Mouse (Mus musculus) heart, embryonic 11.5 days (tissue): Measurements from ENCODE around the gene Cript. TPM values are rescaled to one million over a fixed set of nuclear protein-coding genes. Genes with fewer than 3 reads are reported as not detected.
A peak's percentile ranks its signal among the peaks of the same experiment; 100 is the strongest.

Experiments used
- ATAC-seq: fragments of 200-750 bp; cut with Nextera tagmentation; replicated peaks from 2 replicates; pipeline ENCODE4 v1.8.0; 2017; ENCODE audit warnings: moderate library complexity; ENCODE audit not compliant: insufficient number of reproducible peaks, low FRiP score, low TSS enrichment
- H3K27ac ChIP-seq: fragments of 300-500 bp; sonication (generic); 2 replicates; pipeline ENCODE4 v1.5.1; 2014; ENCODE audit warnings: mild to moderate bottlenecking, low read depth, low read length
- H3K27me3 ChIP-seq: fragments of 300-500 bp; sonication (generic); 2 replicates; pipeline ENCODE4 v1.6.1; 2014; ENCODE audit warnings: mild to moderate bottlenecking, low read length, mixed read lengths; ENCODE audit not compliant: control insufficient read depth, insufficient read depth
- H3K36me3 ChIP-seq: fragments of 300-500 bp; sonication (generic); 2 replicates; pipeline ENCODE4 v1.6.1; 2014; ENCODE audit warnings: mild to moderate bottlenecking, low read length, moderate library complexity, mixed read lengths; ENCODE audit not compliant: control insufficient read depth, insufficient read depth
- H3K4me1 ChIP-seq: fragments of 300-500 bp; sonication (generic); 2 replicates; pipeline ENCODE4 v1.6.1; 2014; ENCODE audit warnings: low read length; ENCODE audit not compliant: control insufficient read depth, insufficient read depth
- H3K4me2 ChIP-seq: fragments of 300-500 bp; sonication (generic); 2 replicates; pipeline ENCODE4 v1.6.1; 2014; ENCODE audit warnings: mild to moderate bottlenecking, moderate library complexity
- H3K4me3 ChIP-seq: fragments of 300-500 bp; sonication (generic); 2 replicates; pipeline ENCODE4 v1.5.1; 2014; ENCODE audit warnings: low read depth, low read length
- H3K9ac ChIP-seq: fragments of 300-500 bp; sonication (generic); 2 replicates; pipeline ENCODE4 v1.6.1; 2014; ENCODE audit warnings: mild to moderate bottlenecking, low read depth, low read length, moderate library complexity
- H3K9me3 ChIP-seq: fragments of 300-500 bp; sonication (generic); replicated peaks from 2 replicates; pipeline ENCODE4 v1.6.1; 2016; ENCODE audit warnings: low read length; ENCODE audit not compliant: control insufficient read depth
- WGBS: fragments of 180-500 bp; shearing (Covaris S2); extraction: QIAGEN DNeasy Blood & Tissue Kit; methylation state at CpG from one replicate; pipeline ENCODE4 v1.1.7; 2014; ENCODE audit not compliant: insufficient replicate concordance; 5-methylcytosine and 5-hydroxymethylcytosine counted together
- polyA plus RNA-seq: library from polyadenylated mRNA; unstranded; fragments of >200 nt; fragmentation: Nextera tagmentation; extraction: Ambion mirVana; gene quantifications from 2 replicates; pipeline ENCODE4 v1.2.1, GENCODE M21; 2014

Gene Cript
- 118 and 125 TPM in 2 replicates for polyA plus RNA-seq

DNA sequence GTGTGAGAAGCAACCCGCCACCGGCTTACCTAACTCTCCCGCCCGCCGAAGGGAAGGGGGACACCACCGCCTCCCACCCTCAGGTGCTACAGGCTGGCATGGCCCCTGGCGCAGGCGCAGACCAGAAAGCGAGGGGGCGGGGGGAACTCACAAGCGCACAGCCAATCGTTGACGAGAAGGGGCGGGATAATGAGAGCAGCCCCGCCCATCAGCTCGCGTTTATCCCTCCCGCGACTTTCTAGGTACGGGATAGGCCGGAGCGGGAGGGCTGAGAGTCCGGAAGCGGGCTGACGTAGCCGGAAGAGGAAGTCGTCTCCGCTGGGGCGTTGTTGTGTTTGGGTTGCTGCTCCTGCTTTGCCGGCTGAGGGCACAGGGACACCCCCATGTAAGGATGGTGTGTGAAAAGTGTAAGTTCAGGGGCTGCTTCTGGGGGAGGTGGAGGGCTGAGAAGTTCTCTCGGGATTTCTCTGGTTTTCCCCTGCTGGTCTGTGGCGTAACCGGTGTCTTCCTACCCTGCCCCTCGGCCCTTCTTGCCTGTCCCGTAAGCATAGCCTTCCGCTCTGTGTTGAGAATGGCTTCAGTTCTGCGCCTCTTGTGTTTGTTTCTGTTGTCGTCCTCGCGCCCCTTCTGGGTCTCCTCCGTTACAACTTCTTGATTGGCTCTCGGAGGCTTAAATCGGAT, at the start of gene Cript, which contains the start of gene Pigf:
Cript (plus strand) TSS at position 282 of the 681 bp plus-strand sequence.
Pigf (minus strand) TSS at position 138 of the 681 bp plus-strand sequence.
- Histone ChIP-seq H3K36me3 (peaks cover 2% of the 10 kb centered on the region; the same call in 1 of the 2 replicates), H3K4me2 (peak within 1 kb of the TSS; percentile 91), H3K9me3 (no peaks in the 10 kb centered on the region), H3K27me3 (no peaks in the 10 kb centered on the region), H3K4me1 (peaks cover 3% of the 10 kb centered on the region; the same call in 1 of the 2 replicates), H3K9ac (peak within 1 kb of the TSS; percentile 67), H3K4me3 (peak within 1 kb of the TSS; percentile 76), H3K27ac (no peak within 1 kb of the TSS; the same call in 1 of the 2 replicates)
- WGBS = under 1% methylated on average over 43 of the region's 43 CpGs
- ATAC-seq = peak; percentile 99

DNA sequence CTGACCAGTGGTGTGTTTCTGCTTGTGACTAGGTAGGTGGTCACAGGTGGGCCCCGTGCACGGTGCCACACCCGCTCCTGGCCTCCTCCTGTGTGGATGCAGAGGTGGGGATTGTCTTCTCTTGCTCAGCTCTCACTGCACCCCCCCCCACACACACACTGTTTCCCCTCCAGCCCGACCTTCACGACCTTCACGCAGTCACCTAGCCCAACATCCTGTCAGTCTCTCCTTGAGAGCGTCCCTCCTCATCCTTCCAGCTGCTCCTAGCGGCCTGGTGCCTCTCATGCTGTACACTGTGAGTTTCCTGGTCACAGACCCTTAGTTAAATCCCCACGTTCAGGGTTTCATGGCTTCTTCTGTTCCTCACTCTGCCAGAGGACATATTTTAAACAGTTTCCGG, 49.0 kb upstream of the Cript start:
- no peak overlapping the region for H3K4me3 ChIP-seq
- 70% methylated on average over 10 of the region's 10 CpGs for WGBS
- H3K9me3 ChIP-seq = no peaks in the 10 kb centered on the region
- no peaks in the 10 kb centered on the region for H3K4me1 ChIP-seq
- H3K9ac ChIP-seq = 0 out of 2 replicates have a peak overlapping the region, but pooled peaks have one; percentile 3
- ATAC-seq = no peak
- H3K36me3 ChIP-seq = peaks cover 5% of the 10 kb centered on the region; the same call in 1 of the 2 replicates
- no peak overlapping the region for H3K4me2 ChIP-seq
- no peaks in the 10 kb centered on the region for H3K27me3 ChIP-seq
- no peak overlapping the region for H3K27ac ChIP-seq

DNA sequence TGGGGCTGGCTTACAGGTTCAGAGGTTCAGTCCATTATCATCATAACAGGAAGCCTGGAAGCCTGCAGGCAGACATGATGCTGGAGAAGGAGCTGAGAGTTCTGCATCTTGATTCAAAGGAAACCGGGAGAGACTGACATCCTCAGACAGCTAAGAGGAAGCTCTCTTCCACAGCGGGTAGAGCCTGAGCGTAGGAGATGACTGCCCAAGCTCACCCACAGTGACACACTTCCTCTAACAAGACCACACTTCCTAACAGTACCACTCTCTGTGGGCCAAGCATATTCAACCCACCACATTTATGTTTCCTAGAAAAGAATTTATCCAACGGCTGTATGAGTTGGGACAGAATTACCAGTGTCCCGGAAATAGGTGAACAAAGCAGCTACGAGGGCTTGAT, 46.9 kb upstream of the Cript start:
- ATAC-seq = no peak
- no peak overlapping the region for H3K4me3 ChIP-seq
- no peak overlapping the region for H3K4me2 ChIP-seq
- H3K27me3 ChIP-seq = no peaks in the 10 kb centered on the region
- H3K36me3 ChIP-seq = peaks cover 3% of the 10 kb centered on the region; the same call in 1 of the 2 replicates
- H3K9me3 ChIP-seq = no peaks in the 10 kb centered on the region
- peaks cover 5% of the 10 kb centered on the region for H3K4me1 ChIP-seq
- WGBS = 82% methylated on average over 6 of the region's 6 CpGs
- H3K9ac ChIP-seq = no peak overlapping the region
- H3K27ac ChIP-seq = no peak overlapping the region

DNA sequence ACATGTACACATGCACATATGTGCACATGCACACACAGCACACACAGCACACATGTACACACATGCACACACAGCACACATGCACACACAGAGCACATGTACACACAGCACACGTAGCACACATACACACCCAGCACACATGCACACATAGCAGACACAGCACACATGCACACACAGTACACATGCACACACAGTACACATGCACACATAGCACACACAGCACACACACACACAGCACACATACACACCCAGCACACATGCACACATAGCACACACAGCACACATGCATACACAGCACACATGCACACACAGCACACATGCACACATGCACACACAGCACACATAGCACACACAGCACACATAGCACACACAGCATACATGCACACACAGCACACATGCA, 44.1 kb upstream of the Cript start:
- WGBS = 79% methylated on average over 1 of the region's 1 CpGs
- Histone ChIP-seq H3K36me3 (peaks cover 3% of the 10 kb centered on the region; the same call in 1 of the 2 replicates), H3K9ac (no peak overlapping the region), H3K27me3 (no peaks in the 10 kb centered on the region), H3K27ac (no peak overlapping the region), H3K9me3 (no peaks in the 10 kb centered on the region), H3K4me1 (peaks cover 9% of the 10 kb centered on the region), H3K4me2 (no peak overlapping the region), H3K4me3 (no peak overlapping the region)
- ATAC-seq = no peak

DNA sequence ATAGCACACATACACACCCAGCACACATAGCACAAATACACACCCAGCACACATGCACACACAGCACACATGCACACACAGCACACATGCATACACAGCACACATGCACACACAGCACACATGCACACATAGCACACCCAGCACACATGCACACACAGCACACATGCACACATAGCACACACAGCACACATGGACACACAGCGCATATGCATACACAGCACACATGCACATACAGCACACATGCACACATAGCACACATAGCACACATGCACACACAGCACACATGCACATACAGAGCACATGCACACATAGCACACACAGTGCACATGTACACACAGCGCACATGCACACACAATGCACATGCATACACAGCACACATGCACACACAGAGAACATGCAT, 43.6 kb upstream of the Cript start:
- Histone ChIP-seq H3K27ac (no peak overlapping the region), H3K4me1 (peaks cover 9% of the 10 kb centered on the region), H3K9ac (no peak overlapping the region), H3K9me3 (no peaks in the 10 kb centered on the region), H3K36me3 (peaks cover 3% of the 10 kb centered on the region; the same call in 1 of the 2 replicates), H3K4me3 (no peak overlapping the region), H3K27me3 (no peaks in the 10 kb centered on the region), H3K4me2 (no peak overlapping the region)
- 93% methylated on average over 2 of the region's 2 CpGs for WGBS
- no peak for ATAC-seq

DNA sequence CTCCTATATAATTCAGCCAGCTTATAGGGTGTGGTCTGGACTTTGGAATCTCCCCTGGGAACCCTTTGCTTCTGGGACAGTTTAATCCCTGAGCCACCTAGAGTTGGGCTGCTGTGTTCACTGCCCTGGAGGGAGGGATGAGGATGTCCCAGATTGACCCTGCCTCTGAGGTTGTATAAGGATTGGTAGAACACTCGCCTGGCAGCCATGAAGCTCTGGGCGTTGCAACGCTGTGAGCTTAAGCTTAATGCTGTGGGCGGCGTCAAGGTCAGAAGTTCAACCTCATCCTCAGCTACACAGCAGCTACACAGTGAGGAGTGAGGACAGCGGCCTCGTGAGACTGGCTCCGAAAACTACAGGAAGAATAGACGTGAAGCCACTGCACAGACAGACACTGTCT, 42.9 kb upstream of the Cript start:
- H3K4me1 ChIP-seq = peaks cover 14% of the 10 kb centered on the region
- H3K4me3 ChIP-seq = no peak overlapping the region
- H3K9me3 ChIP-seq = no peaks in the 10 kb centered on the region
- H3K9ac ChIP-seq = no peak overlapping the region
- no peaks in the 10 kb centered on the region for H3K27me3 ChIP-seq
- H3K4me2 ChIP-seq = no peak overlapping the region
- peaks cover 3% of the 10 kb centered on the region; the same call in 1 of the 2 replicates for H3K36me3 ChIP-seq
- ATAC-seq = no peak
- WGBS = 57% methylated on average over 9 of the region's 9 CpGs
- no peak overlapping the region for H3K27ac ChIP-seq

DNA sequence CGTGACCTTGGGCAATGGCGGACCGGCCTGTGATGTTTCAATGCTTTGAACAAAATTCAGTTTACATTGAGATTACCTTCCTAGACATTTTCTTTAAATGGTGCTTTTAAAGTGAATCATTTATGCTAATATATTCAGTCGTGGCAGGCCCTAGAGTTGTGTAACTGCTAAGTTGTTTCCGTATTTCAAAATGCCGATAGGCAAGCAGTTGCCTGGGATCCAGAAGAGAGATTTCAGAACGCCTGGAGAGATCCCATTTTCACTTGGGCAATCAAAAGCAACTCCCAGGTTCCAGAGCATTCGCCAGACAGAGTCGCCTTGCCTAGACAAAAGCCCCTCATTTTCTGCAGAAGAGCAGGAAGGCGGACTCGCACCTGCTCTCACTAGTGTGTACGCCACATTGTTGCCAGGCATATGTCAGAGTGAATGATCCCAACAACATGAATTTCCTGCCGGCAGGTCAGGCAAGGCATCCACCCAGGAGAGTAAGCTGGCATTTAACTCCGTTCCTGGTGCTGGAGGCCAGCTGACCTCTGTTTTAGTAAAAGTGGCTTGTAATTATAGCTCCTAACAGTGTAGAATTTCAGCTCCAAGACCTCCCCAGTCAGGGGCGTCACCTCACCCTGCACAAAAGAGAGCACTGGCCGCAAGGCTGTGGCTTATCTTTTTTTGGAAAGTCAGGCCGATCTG, 38.8 kb upstream of the Cript start:
- no peaks in the 10 kb centered on the region for H3K27me3 ChIP-seq
- WGBS = 59% methylated on average over 17 of the region's 17 CpGs
- ATAC-seq = no peak
- H3K4me2 ChIP-seq = peak overlapping the region; percentile 50
- H3K27ac ChIP-seq = peak overlapping the region; percentile 29; the same call in 1 of the 2 replicates
- H3K9me3 ChIP-seq = no peaks in the 10 kb centered on the region
- H3K4me1 ChIP-seq = peaks cover 14% of the 10 kb centered on the region
- H3K4me3 ChIP-seq = peak overlapping the region; percentile 3; the same call in 1 of the 2 replicates
- H3K9ac ChIP-seq = no peak overlapping the region
- H3K36me3 ChIP-seq = no peaks in the 10 kb centered on the region

DNA sequence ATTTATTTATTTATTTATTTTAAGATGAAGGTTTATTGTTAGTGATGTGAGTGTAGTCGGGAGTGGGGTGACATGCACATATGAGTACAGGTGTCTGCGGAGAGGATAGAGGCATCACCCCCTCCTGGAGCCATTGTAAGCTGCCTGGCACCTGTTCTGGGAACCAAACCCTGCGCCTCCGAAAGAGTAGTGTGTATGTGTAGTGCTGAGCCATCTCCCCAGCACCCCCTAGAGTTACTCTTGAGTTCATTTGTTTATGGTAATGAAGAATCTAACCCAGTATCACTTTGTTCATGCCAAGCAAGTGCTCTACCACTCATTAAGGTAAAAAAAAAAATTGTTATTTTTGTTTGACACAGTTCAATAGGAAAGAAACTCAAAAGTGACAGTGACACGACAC, 37.2 kb upstream of the Cript start:
- no peak for ATAC-seq
- Histone ChIP-seq H3K9ac (no peak overlapping the region), H3K27ac (no peak overlapping the region), H3K4me2 (no peak overlapping the region), H3K27me3 (no peaks in the 10 kb centered on the region), H3K4me1 (peaks cover 10% of the 10 kb centered on the region), H3K4me3 (no peak overlapping the region), H3K9me3 (no peaks in the 10 kb centered on the region), H3K36me3 (no peaks in the 10 kb centered on the region)
- WGBS = 82% methylated on average over 5 of the region's 5 CpGs
